Mouse (Mus musculus) mammary gland, adult 2 months (tissue): Measurements from ENCODE around the gene Shd. TPM values are rescaled to one million over a fixed set of nuclear protein-coding genes. Genes with fewer than 3 reads are reported as not detected.

Source experiments
- polyA plus RNA-seq: library from polyadenylated mRNA; depleted of rRNA; stranded (reverse); fragments of >200 nt; gene quantifications from 2 replicates; pipeline ENCODE4 v1.2.3, GENCODE M21; 2012; ENCODE audit warnings: low replicate concordance; rRNA removed

Gene Shd
- polyA plus RNA-seq, result 1.2 and 1.6 TPM in 2 replicates

GRCm38 (mm10) chr17:55969966-55970891 lies at the start of gene Shd:
TSS of gene Shd (plus strand) at chr17:55970467.

DNA sequence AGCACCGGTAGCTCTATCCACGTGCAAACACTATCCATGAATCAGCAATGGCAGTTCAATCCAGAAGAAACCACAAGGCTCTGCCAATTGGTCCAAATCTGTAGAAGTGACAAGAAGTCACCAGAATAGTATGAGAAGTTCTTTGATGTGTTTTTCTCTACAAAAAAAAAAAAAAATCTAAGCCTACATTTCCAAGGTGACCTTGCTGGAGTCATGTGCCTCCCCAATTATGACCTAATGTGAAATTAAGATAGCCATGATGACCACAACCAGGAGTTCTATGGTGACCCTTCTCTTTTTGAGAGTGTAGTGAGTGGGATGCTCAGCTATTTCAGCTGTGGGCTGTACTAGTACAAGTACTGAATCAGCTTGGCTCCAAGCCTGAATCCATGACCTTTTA lies 20.9 kb upstream of the Shd start, which contains the start of gene Zfp119b:
Zfp119b (minus strand) TSS at position 101 of the 400 bp plus-strand sequence.

DNA sequence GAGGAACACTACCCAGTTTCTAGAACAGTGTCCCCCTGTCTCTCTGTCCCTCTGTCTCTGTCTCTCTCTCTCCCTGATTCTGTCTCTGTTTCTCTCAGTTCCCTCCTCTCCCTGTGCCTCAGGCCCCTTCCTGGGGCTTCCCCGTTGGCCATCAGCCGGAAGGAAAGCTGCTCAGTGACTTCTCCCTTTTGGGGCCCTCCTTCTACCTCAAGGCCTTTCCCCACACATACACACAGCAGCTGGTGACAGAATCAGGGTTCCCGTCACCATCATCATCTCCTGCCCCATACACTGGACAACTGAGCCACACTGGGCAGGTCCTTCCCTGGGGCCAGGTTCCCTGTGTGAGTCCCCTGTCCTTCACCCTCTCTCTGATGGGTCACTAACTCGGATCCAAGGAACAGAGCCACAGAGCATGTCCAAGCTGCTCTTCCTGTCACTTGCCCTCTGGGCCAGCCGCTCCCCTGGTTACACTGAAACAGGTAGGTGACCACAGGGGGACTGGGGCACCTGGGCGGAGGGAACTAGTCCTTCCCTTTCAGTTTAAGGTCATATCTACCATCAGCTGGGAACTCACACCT lies 17.7 kb upstream of the Shd start, which contains the start of gene Ebi3:
Ebi3 (plus strand) TSS at position 194 of the 581 bp plus-strand sequence.

DNA sequence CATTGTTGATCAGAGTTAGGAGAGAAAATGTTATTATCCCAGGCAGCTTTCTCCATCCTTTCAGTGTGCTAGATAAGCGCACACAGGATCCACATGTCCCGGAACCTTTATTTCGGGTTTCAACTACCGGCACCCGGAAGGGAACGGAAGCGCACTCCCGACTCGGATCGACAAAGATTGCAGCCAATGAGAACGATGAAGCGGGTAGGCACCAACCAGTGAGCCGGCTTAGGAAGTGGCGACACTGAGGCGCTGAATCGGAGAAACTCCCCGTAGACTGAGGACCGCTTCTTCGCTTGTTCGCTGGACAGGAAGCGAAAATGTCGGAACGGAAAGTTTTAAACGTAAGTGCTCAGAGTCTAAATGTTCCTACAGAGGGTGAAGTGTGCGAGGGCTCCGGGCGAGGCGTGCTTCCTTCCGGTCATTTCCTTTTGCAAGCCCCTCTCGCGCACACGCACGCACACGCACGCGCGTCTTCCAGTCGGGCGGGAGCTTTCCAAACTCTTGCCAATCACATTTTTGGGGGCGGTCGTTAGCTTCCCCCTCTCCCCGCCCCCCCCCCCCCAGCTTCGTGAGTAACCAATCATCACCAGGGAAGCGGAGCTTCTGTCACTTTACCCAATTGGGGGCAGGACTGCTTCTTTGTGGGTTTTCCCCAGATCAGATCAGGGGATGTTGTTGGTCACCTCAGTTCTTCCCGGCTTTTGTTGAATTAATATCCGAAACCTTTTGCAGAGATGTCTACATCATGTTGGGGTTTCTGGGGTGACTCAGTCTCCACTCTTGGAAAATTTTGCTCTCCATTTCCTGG lies 11.1 kb upstream of the Shd start, which contains the start of gene Yju2:
Yju2 (plus strand) TSS at position 182 of the 811 bp plus-strand sequence.

DNA sequence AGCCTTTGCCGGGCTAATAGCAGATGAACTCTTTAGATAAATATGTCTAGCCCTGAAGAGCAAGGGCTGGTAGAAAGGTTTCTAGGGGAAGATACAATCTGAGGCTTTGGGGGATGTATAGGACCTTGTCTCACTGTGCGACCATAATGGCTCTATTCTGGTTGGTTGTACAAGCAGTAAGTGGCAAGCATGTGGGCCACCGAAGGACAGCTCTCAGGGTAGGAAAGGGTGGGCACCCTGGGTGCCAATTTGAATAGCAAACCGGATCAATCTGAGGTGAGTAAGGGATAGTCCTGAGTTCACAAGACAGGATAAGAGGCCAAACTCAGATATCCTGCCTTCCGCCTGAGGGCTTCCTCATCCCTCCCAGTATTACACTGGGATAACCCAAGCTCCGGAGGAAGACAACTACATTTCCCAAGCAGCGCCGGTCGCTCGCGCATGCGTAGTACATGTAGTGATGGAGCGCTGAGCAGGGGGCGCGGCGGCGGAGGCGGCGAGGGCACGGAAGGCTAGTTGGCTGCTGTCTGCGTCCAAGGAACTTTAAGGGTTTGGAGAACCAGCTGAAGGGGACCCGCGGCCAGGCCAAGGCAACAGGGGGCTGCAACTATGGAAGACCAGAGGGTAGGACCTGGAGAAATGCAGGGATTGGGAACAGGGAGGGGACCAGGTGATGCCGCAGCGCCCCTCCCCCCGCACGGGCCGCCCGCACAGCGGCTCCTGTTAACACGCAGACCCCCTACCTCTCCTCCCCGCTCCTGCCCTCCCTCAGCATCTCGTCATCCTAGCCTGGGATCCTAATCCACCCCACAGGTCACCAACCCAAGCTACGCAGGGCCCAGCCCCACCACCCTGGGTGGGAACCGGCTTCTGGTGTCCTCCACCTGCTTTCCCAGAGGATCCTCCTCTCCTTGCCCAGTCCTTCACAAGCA lies 16.0 kb downstream of the Shd start, which contains the start of gene Fsd1:
Fsd1 (plus strand) TSS at position 480 of the 932 bp plus-strand sequence.

GRCm38 (mm10) chr17:56005415-56006061 lies 35.3 kb downstream of the Shd start, which contains the start of the genes Stap2 and Mpnd:
TSS of gene Stap2 (minus strand) at chr17:56005584.
TSS of gene Mpnd (plus strand) at chr17:56005711.

Other genes with a start within 250 kb of the Shd start
- gene Adgre4, start 220.5 kb upstream of the Shd start, polyA plus RNA-seq, result 1.3 and 3.4 TPM in 2 replicates
- gene Zfp119a, start 91.5 kb upstream of the Shd start, polyA plus RNA-seq, result 0.10 and 0.68 TPM in 2 replicates
- 0.65 and 1.2 TPM in 2 replicates for gene Zfp959, start 78.4 kb upstream of the Shd start, polyA plus RNA-seq
- gene Zfp119b, start 21.0 kb upstream of the Shd start, polyA plus RNA-seq, result 0.11 and 0.57 TPM in 2 replicates
- gene Ebi3, start 17.8 kb upstream of the Shd start, polyA plus RNA-seq, result 23.6 and 33.9 TPM in 2 replicates
- gene Yju2, start 11.4 kb upstream of the Shd start, polyA plus RNA-seq, result 5.2 and 7.6 TPM in 2 replicates
- 0.40 and 0.85 TPM in 2 replicates for gene Fsd1, start 16.0 kb downstream of the Shd start, polyA plus RNA-seq
- gene Stap2, start 35.1 kb downstream of the Shd start, polyA plus RNA-seq, result 40.2 and 48.1 TPM in 2 replicates
- gene Mpnd, start 35.2 kb downstream of the Shd start, polyA plus RNA-seq, result 129 and 143 TPM in 2 replicates
- 97.9 and 107 TPM in 2 replicates for gene Sh3gl1, start 66.2 kb downstream of the Shd start, polyA plus RNA-seq
- 1.5 and 2.4 TPM in 2 replicates for gene Chaf1a, start 70.0 kb downstream of the Shd start, polyA plus RNA-seq
- gene Ubxn6, start 104.6 kb downstream of the Shd start, polyA plus RNA-seq, result 66.4 and 86.9 TPM in 2 replicates
- gene Hdgfl2, start 109.2 kb downstream of the Shd start, polyA plus RNA-seq, result 32.3 and 44.8 TPM in 2 replicates
- gene Plin4, start 139.3 kb downstream of the Shd start, polyA plus RNA-seq, result 524 and 611 TPM in 2 replicates
- 21.3 and 28.0 TPM in 2 replicates for gene Plin5, start 147.1 kb downstream of the Shd start, polyA plus RNA-seq
- 252 and 470 TPM in 2 replicates for gene Lrg1, start 151.5 kb downstream of the Shd start, polyA plus RNA-seq
- 11.2 and 35.0 TPM in 2 replicates for gene Sema6b, start 169.9 kb downstream of the Shd start, polyA plus RNA-seq
- gene Tnfaip8l1, start 192.0 kb downstream of the Shd start, polyA plus RNA-seq, result 10.9 and 13.6 TPM in 2 replicates
- gene Mydgf, start 213.5 kb downstream of the Shd start, polyA plus RNA-seq, result 52.0 and 64.7 TPM in 2 replicates
- 45.3 and 59.0 TPM in 2 replicates for gene Dpp9, start 248.4 kb downstream of the Shd start, polyA plus RNA-seq